26 mouse cellular contexts compared by ENCODE assay signal in the genomic region with DNA sequence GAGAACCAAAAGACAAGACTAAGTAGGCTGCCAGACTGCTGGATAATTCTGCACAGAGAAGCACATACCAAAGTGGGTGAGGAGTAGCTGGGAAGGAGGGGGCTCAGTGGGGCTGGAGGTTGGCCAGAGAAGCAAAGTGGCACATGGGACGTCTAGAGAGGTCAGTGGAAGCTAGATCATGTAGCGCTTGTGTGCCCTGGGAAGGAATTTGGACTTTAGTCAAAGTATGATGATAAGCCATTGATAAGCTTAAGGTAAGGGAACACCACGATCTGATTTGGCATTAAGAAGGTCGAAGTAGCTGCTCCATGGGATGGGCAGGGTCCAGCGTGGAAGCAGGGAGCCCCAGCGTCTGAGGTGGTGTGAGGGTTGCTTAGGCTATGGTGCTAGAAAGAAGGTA.
DNase-seq lines count a peak whose midpoint lies in the region; ATAC-seq and TF ChIP-seq lines count a peak whose summit lies in the region.
"Had no signal": no experiment of that assay in that cellular context is flagged by ENCODE, and none has a peak within 500 bp of the region (broad histone marks: within the 10 kb centered on the region; RNA-seq: fewer than 3 reads in every experiment).

No protein-coding gene starts in this region.

- DNase-seq in heart, adult 11 months, result peak; percentile 66
- DNase-seq in heart, adult 9 months (ENCODE audit: low spot score in 2 of 2), result no peak
- peak; percentile 21 for DNase-seq in lung, postnatal 10 days
- DNase-seq in lung, postnatal 36 days, result no peak
- DNase-seq in thymus, postnatal 0 days (ENCODE audit: low spot score), result no peak
- DNase-seq: adrenal gland, adult 8-10 months; adrenal gland, postnatal 25 days; cerebellum, adult 11-12 months; cerebellum, adult 8-10 months; cerebellum, postnatal 10 days; cerebellum, postnatal 36 days; embryo, embryonic 11 days; gastrocnemius, postnatal 36 days; heart, postnatal 14 days; heart, postnatal 4 days had no signal

- no peak for TF ChIP-seq CTCF in intestine, postnatal 0 days (IDR thresholded peaks at IDR 0.05; ENCODE audit: low read depth)

- H3K27ac ChIP-seq in intestine, postnatal 0 days (ENCODE audit: low read depth, low read length), result peak overlapping the region; percentile 50; the same call in 1 of the 2 replicates
- H3K27ac ChIP-seq: embryonic facial prominence, embryonic 10.5 days; embryonic facial prominence, embryonic 13.5 days; forebrain, embryonic 12.5 days; forebrain, embryonic 15.5 days; heart, embryonic 10.5 days; heart, embryonic 13.5 days; hindbrain, embryonic 14.5 days; hindbrain, postnatal 0 days had no signal

- peak; percentile 76 for ATAC-seq in intestine, postnatal 0 days
- ATAC-seq: activated CD4-positive, CD25-positive, alpha-beta regulatory T cell, adult 4 months; forebrain, embryonic 15.5 days; hindbrain, postnatal 0 days had no signal

- H3K9me3 ChIP-seq in intestine, postnatal 0 days (ENCODE audit: control insufficient read depth), result no peaks in the 10 kb centered on the region
- H3K9me3 ChIP-seq: embryonic facial prominence, embryonic 10.5 days; embryonic facial prominence, embryonic 13.5 days; forebrain, embryonic 12.5 days; forebrain, embryonic 15.5 days; heart, embryonic 10.5 days; heart, embryonic 13.5 days had no signal

- H3K36me3 ChIP-seq in intestine, postnatal 0 days (ENCODE audit: control insufficient read depth, insufficient read depth), result no peaks in the 10 kb centered on the region
- H3K36me3 ChIP-seq: embryonic facial prominence, embryonic 10.5 days; embryonic facial prominence, embryonic 13.5 days; forebrain, embryonic 12.5 days; forebrain, embryonic 15.5 days; heart, embryonic 10.5 days; heart, embryonic 13.5 days had no signal

- no peak overlapping the region for H3K4me3 ChIP-seq in intestine, postnatal 0 days (ENCODE audit: low read depth, low read length)
- H3K4me3 ChIP-seq: embryonic facial prominence, embryonic 10.5 days; embryonic facial prominence, embryonic 13.5 days; erythroblast, embryonic 14.5 days; forebrain, embryonic 12.5 days; forebrain, embryonic 15.5 days; heart, embryonic 10.5 days; heart, embryonic 13.5 days had no signal

- WGBS in intestine, postnatal 0 days, result 50% methylated on average over 6 of the region's 6 CpGs

- no peak overlapping the region for H3K9ac ChIP-seq in intestine, postnatal 0 days (ENCODE audit: low read depth, low read length)
- H3K9ac ChIP-seq: embryonic facial prominence, embryonic 13.5 days; forebrain, embryonic 12.5 days; forebrain, embryonic 15.5 days; heart, embryonic 13.5 days; hindbrain, embryonic 14.5 days had no signal

- no peak overlapping the region for H3K4me2 ChIP-seq in intestine, postnatal 0 days (replicated peaks; ENCODE audit: low read depth)
- H3K4me2 ChIP-seq: embryonic facial prominence, embryonic 13.5 days; forebrain, embryonic 12.5 days; forebrain, embryonic 15.5 days; heart, embryonic 13.5 days; hindbrain, embryonic 14.5 days had no signal

- H3K27me3 ChIP-seq in intestine, postnatal 0 days (replicated peaks; ENCODE audit: control insufficient read depth, insufficient read depth, low read length), result 0 out of 2 replicates have a peak, but pooled peaks cover 3% of the 10 kb centered on the region
- H3K27me3 ChIP-seq: heart, embryonic 13.5 days had no signal

- H3K4me1 ChIP-seq in intestine, postnatal 0 days (replicated peaks; ENCODE audit: control insufficient read depth, insufficient read depth, low read length), result 0 out of 2 replicates have a peak, but pooled peaks cover 5% of the 10 kb centered on the region
- H3K4me1 ChIP-seq: forebrain, embryonic 12.5 days; forebrain, embryonic 15.5 days; heart, embryonic 10.5 days had no signal

Comparison
In these comparisons a context has a peak if more than half of its experiments do, and no peak if none do; other contexts are left out.
1. DNase-seq: peak in heart, adult 11 months (single experiment) and lung, postnatal 10 days (single experiment); none in heart, adult 9 months (0 of 2), lung, postnatal 36 days (single experiment) and thymus, postnatal 0 days (single experiment).